Mouse (Mus musculus) adrenal gland, postnatal 10 days (tissue): Measurements from ENCODE around the gene Peak1. TPM values are rescaled to one million over a fixed set of nuclear protein-coding genes. Genes with fewer than 3 reads are reported as not detected.

Source experiments
- DNase-seq: peaks from one replicate; pipeline ENCODE4 v3.0.0; 2021; ENCODE audit warnings: mixed read lengths
- total RNA-seq, 2 experiments: library from RNA; stranded (reverse); gene quantifications; 2 replicates each; pipeline ENCODE4 v1.2.3; 2021

Gene Peak1
- total RNA-seq, 2 experiments from 2014 or later, result 37.0 to 46.9 TPM

GRCm38 (mm10) chr9:56196921-56197320 is 220.9 kb downstream of the Peak1 start:
- DNase-seq, result no peak

GRCm38 (mm10) chr9:56195193-56195592 is 222.7 kb downstream of the Peak1 start:
- DNase-seq, result no peak

GRCm38 (mm10) chr9:56191498-56192455 is 226.1 kb downstream of the Peak1 start:
- no peak for DNase-seq

- DNase-seq, result no peak
Measured at GRCm38 (mm10) chr9:56180118-56180781, 237.6 kb downstream of the Peak1 start.

- DNase-seq, result peak; percentile 22
Measured at GRCm38 (mm10) chr9:56179416-56180117, 238.3 kb downstream of the Peak1 start.

GRCm38 (mm10) chr9:56177354-56177753 is 240.5 kb downstream of the Peak1 start:
- peak; percentile 42 for DNase-seq

GRCm38 (mm10) chr9:56175316-56175715 is 242.6 kb downstream of the Peak1 start:
- DNase-seq, result no peak

GRCm38 (mm10) chr9:56167690-56168089 is 250.2 kb downstream of the Peak1 start:
- DNase-seq, result no peak

GRCm38 (mm10) chr9:56166161-56166560 is 251.7 kb downstream of the Peak1 start:
- no peak for DNase-seq

- no peak for DNase-seq
Measured at GRCm38 (mm10) chr9:56165377-56165776, 252.5 kb downstream of the Peak1 start, which contains the start of gene Tspan3. Gene Tspan3 (minus strand): TSS chr9:56165477.

- DNase-seq, result peak; percentile 94
Measured at GRCm38 (mm10) chr9:56160341-56161141, 257.3 kb downstream of the Peak1 start.

- no peak for DNase-seq
Measured at GRCm38 (mm10) chr9:56159456-56159855, 258.4 kb downstream of the Peak1 start.

GRCm38 (mm10) chr9:56158077-56158476 is 259.8 kb downstream of the Peak1 start:
- DNase-seq, result no peak

- no peak for DNase-seq
Measured at GRCm38 (mm10) chr9:56154572-56154971, 263.3 kb downstream of the Peak1 start.

- no peak for DNase-seq
Measured at GRCm38 (mm10) chr9:56152482-56153007, 265.3 kb downstream of the Peak1 start.

GRCm38 (mm10) chr9:56151745-56152481 is 266.0 kb downstream of the Peak1 start:
- DNase-seq, result peak; percentile 57
